Mouse (Mus musculus): Measurements from ENCODE around the gene Aatk.

Gene Aatk

DNA sequence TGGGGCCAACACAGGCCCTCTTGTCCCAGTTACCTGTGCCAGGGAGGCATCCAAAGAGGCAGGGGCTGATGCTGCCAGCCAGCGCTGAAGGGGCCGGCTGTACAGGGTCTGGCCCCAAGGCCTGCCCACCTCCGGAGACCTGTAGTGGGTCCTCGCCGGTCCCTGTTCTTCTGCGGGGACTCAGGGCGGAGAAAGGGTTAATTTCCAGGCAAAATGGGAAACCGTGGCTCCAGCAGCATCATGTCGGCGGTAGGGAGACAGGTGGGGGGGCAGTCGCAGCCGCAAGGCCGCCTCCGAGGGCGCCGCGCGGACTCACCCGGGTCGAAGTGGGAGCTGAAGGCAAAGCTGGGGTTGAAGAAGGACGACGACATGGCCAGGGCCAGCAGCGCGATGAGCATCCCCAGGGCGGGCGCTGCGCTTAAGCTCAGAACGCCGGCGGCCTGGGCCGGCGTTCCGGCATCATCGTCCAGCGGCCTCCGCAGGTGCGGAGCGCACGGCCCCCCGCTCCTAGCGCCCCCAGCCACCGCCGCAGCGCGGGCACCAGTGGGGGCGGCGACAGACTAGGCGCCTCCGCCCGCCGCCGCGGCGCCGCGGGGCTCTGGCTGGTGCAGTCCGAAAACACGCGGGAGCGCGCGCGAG, at the start of gene Aatk:
Aatk (minus strand) TSS at position 615 of the 639 bp plus-strand sequence.
- peak in 1 of 2 experiments; percentile 41 for DNase-seq

DNA sequence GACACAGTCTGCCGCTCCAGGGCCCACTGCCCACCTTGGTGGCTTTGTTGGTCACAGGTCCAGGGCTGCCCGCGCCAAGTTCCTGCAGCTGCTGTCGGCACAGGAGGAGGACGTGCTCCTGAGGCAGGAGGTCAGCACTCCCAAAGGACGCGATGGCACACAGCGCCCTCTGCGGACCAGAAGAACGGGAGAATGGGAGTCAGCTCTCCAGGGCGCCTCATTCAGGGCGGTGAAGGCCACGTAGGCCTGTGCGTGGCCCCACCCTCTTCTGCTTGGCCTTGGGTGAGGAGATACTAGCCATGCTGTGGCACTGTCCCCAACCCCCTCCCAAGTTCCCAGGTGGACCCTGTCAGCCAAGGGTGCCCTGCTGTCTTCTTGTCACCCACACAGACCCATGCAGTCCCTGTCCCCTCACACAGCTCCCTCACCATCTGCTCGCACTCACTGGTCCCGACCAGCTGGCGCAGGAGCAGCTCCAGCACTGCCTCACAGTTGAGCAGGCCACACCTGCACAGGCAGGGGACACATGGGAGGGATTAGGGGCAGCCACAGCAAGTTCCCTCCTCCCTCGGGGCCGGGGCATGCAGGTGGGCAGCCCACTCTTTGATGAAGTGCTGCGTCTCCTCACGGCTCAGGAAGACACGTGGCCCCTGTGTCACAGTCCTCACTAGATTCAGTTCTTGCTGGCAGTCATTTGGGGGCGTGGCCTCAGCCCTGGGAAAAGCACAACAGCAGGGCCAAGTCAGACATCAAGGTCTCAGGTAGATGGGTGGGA, 46.0 kb upstream of the Aatk start:
- no peak for DNase-seq

DNA sequence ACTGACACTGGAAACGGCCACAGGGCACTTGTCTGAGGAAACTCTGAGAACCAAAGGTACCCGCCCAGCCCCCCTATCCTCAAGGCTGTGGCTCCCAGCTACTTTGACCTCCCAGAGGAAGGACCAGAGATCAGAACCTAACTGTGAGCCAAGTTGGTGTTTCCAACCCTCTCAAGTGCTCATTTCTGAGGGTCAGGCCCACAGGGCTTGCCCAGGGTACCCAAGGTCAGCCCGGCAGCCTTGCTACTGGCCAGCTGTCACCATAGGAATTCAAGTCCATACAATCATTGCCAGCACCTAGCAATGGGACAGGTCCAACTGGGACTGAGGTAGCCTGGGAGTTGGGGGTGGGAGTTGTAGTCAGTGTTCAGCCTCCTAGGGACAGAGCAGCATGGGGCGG, 43.7 kb upstream of the Aatk start:
- DNase-seq: no peak

DNA sequence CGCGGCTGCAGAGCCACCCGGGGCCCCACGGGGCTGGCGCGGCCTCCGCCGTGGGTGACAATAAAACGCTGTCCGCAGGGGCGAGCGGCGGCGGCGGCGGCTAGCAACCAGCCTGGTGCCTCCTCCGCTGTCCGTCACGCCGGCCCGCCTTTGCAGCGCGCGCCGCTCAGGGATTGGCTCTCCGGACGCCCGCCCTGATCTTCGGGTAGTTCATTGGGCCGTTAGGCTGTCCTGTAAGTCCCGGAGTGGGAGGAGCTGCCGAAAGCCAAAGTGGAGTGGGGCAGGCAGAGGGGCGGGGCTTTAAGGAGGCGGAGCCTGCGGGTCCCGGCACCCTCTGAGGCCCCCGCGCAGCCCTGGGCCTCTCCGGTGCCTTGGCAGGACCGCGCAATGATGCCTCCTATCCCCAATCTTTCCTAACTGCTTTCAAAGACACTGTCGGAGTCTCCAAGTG, 39.8 kb upstream of the Aatk start, which contains the start of gene Cep131:
Cep131 (minus strand) TSS at position 126 of the 451 bp plus-strand sequence.
- DNase-seq: peak; percentile 99

DNA sequence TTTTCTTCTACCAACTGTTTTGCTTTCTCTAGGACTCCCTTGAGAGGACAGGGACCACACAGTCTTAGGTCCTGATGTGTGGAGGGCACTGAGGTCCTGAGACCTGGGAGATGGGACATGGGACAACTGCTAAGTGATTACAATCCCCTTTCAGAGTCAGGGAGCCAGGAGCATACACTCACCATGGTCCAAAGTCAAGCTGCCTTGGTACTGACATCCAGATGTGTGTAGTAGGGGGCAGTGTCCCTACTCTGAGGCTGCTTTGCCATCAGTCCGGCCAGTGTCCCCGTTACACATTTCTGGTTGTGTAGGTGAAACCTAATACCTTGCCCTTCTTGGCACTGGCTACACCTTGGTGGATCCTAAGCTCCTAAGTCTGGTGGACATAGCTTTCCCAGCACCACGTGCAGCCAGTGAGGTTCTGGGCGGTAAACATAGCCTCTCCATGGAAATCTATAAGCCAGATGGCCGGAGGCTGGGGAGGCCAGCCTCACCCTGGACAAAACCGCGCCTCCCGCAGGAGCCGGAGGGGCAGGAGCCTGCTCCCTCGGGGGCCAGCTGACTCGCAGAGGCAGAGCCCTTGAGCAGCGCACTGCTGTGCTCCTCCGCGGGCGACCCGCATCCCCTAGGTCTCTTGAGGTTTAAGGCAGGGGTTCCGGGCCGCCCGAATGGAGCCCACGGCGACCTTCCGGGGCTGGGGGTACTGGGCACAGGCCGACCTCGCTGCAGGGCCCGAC, 39.1 kb upstream of the Aatk start:
- DNase-seq: peak in 1 of 2 experiments; percentile 47

DNA sequence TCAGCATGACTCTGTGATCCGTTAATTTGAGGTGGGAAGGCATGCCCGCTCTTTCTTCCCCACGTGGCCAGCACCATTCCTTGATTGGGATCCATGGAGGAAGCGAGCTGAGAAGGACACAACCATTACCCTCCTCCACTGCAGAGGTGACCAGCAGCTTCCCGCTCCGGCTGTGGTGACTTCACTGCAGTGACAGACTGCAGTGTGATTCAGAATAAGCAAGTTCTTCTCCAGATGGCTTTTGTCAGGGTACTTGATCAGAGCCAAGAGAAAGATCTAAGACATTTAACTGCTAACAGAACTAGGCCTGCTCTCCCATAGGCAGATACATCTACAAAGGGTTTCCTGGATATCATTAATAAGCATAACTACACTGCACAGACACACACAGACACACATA, 33.3 kb upstream of the Aatk start:
- DNase-seq: no peak

DNA sequence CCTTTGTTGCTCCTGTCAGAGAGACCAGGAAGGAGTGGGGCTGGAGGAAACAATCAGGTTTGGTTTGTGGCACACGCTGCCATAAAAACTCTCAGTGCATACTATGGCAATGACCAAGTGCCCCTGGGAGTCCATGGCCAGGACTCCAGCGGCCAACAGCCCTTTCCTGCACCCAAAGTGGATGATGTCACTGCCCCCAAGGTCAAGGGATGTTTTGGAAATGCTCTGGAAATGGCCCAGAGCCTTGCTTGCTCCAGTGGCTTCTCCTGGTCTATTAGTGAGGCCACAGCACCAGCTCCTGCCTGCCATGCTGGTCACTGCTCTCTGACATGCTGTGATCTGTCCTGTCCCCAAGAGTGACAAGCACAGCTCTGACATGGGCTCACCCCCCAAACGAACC, 29.2 kb upstream of the Aatk start:
- DNase-seq: no peak

DNA sequence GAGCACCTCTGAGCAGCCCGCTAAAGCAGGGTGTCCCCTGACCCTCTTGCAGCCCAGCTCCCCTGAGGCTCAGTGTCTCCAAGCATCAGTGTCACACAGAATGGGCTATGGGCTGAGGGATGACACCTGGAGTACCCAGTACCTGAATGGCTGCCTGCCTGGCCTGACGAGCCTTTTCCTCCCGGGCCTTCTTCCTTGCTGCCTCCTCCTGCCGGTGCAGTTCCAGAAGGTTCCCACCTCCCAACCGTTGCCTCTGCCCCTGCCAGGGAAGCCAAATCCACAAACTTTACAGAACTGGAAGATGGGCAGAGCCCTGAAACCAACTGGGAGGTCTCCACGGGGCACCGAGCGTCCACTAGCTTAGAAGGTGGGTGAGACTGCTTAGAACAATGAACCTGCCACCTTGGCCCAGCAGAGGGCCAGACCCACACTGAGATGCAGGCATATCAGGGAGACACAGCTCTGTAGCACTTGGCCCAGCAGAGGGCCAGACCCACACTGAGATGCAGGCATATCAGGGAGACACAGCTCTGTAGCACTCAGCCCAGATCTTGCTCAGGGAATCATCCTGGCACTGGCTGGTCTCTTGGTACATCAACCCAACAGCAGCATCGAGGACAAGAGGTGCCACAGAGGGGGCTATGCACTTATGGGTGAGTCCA, 26.1 kb upstream of the Aatk start:
- DNase-seq: no peak

DNA sequence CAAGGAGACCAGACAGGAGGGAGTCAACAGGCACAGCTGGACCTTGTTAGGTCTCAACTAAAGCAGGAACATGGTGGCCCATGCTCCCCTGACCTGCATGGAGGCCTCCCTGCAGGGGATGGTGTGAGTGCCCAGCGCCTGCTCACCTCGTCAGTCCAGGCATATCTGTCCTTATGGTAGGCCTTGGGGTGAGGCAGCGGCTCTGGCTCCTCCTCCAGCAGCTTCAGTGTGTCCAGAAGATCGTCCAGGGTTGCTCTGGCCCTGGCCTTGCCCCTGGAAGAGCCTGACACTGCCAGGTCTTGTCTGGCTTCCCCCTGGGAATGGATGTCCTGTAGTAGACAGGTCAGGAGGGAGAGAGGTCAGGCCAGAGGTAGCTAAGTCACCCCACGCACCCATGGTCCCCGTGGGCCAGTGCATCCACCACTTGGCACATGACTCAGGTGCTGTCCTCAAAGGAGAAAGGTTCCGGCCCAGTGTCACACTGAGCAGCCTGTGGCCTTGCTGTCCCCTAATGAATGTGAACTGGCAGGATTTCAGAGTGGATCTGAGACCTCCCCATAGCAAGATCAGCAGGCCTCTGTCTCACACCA, 24.9 kb upstream of the Aatk start:
- no peak for DNase-seq

DNA sequence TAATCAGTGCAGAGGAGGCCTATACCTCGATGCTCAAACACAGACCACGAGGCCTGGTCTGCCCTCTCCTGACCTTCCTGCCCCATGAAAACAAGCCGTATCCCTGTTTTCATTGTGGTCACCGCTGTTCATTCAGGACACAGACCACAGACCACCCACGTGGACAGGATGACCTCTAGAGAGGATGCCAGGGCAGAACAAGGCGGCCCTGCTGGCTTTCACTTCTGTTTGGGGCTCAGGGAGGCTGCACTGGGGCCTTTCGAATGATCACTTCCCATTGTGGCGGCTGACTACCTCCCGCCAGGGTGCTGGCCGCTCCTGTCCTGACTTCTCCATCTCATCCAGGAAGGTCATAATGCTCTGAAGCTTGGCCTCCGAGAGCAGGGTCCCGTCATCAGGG, 24.1 kb upstream of the Aatk start:
- no peak for DNase-seq

DNA sequence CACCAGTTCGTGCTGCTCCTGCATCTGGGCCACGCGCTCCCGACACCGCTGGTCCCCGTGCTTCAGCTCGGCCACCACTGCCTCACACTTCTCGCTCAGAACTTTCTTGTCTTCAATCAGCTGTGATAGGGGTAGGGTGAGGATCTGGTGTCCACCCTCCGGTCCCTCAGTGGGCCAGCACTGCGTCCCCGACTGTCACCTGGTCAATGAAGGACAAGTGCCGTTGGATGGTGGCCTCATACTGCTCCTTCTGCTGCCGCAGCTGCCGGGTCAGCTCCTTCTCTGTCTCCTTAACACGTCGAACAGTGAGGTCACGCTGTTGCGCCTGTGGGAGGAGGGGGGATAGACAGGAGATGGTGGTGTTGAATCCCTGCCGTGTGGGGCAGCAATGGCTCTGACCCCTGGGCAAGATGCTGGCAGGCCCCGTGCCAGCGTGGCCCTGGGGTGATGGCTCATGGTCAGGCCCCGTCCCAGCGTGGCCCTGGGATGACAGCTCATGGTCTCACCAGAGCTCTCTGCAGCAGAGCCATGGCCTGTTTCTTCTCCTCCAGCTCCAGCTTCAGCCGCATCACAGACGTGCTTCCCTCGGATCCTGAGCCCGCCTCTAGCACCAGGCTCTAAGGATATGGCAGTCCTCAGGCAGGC, 23.4 kb upstream of the Aatk start:
- DNase-seq: no peak

DNA sequence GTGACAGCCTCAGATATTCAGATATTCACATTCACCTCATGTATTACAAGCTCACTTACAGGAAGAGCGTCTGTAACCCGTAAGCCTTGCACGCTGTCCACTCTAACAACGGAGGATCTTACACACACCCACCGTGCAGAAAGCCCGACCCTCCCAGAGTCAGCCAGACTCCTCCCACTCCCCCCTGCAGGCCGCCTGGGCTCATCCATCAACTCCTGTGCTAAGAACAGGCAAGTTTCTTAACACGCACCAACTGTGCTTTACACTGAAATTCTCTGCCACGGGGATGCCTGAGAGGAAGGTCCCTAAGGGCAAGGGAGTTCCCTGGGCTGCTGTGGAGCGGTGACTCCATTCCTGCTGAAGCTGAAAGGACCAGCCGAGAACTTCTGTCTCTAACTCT, 22.3 kb upstream of the Aatk start:
- DNase-seq: no peak

DNA sequence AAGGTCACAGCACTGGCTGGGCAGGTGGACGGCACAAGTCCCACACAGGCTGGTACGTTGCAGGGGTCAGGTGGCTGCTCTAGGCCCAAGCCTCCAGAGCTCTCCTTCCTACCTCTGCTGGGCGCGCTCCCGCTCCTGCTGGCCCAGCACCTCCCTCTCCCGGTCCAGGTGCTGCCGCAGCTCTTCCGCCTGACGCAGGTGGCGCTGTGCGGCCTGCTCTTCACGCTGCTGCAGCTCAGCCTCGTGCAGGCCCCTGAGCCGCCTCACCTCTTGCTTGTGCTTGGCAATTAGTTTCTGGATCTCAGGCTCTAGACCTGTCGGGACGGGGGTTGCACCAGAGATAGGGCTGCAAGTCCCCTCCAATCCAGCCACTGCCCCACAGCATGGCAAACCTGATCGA, 20.9 kb upstream of the Aatk start:
- DNase-seq: no peak

DNA sequence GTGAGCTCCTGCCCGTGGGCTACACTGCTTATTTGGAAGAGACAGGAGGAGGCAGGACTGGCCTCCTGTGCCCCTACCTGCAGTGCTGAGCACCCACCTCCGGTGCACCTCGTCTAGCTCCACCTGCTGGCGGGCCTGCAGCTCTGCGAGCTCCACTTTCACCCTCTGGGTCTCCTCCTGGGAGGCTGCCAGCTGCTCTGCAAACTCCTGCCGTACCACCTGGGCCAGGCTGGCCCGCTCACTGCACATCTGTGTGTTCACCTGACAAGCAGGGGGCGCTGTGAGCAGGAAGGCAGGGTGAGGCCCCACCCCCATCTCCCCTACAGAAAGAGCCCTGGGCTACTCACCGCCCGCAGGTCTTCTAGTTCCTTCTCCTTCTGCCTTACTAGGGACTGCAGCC, 18.3 kb upstream of the Aatk start:
- DNase-seq: peak; percentile 61 to 84

DNA sequence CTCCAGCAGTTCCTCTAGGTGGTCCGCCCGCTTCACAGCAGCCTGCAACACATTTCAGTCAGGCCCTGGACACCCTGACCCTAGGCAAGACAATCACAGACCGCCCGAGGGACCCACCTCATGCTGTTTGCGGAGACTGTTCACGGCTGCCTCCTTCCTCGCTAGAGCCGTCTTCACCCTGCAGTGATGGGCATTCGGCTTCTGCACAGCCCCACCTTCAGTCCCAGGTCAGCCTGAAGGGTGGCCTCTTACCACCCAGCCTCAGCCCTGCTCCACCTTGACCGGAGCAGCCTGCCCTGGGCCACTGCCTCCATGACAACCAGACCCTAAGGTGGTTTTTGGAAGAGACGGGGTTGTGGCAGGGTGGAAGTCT, 17.7 kb upstream of the Aatk start:
- no peak for DNase-seq

DNA sequence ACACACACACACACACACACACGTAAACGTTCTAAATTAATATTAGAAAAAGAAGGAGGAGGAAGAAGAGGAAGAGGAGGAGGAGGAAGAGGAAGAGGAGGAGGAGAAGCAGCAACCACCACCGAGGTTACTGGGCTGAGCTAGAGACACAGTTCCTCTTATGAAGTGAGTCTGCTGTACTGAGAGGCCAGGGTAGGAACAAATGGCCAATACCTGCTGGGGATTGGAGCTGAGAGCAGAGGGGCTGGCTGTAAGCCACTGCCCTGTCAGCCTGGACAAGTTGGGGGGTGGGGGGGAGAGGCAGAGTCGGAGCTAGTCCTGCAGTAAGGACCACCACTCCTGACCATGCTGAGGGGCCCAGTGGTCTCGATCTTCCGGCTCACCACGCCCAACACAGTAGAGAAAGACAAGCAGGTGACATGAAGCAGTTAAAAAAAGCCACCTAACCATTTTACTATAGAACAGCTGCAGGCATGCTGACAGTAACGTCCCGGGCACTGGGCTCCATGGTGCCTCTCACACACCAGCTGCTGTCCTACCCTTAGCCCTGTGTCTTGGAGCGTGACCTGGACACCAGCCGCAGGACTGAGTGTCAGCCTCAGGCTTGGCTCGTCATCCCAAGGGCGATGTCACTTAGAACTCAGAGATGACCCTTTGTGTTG, 17.2 kb upstream of the Aatk start:
- DNase-seq: no peak

DNA sequence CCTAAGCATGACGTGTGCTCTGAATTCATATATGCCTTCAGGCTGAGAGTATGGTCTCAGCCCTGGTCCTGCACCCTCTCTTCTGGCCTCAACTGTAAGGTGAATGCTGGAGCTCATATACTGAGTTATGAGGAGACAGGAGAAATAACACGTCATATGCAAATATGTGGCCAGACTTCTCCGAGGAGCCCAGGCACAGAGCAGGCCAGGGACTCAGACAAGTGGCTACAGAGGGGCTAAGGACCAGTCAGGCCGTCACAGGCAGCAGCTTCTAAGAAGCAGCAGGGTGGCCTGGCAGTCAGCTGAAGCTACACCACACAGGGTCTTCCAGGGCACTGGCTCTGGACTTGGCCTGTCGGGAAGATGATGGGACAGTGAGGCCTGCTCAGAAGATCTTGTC, 16.4 kb upstream of the Aatk start:
- no peak for DNase-seq

DNA sequence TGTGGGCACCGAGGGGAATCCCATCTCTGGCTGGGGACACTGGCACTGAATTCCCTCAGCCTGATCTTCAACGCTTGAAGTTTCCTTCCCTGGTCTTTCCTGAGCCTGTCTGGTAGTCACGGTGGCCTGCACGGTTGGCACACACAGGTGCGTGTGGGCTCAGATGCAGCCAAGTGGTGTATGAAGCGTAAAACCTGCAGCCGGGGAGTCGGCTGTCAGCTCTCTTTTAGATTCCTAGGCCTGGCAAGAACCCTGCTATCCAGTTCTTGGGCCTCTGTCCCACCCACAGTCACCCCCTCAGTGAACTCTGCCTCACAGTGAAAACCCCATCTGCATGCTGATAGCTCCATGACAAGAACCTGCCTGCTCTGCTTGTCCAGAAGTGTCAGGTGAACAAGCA, 13.7 kb upstream of the Aatk start:
- no peak for DNase-seq

DNA sequence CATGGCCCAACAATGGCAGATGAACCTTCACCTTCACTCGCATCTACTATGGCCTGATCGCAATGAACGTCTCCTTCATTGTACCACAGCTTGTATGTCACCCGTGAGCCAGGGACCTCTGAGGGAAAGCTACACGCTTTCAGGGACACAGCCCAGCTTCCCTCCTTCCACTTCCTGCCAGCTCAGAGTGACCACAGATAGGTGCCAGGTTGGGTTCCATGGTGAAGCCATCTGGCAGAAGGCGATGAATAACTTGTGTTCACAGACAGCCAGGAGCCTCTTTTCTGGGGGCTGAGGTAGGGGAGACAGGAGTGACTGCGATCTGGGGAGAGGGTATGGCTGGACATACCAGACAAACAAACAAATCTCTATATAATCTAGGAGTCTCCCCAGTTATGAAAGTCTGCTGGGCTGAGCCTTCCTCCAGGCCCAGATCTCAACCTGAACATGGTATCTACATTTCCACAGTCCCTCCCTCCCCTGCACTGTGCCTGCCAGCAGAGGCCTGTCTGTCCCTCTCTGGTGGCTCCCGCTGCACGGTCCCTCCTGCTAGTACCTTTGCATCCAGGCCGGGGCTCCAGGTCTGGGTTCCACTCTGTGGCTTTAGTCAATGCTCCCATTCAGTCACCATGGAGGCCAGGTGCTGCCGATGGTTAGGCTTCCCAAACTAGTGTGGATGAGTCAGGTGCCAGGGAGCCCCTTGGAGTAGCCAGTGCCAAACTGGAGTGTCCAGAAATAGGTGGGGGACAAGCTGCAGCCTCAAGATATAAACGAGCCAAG, 9.2 kb upstream of the Aatk start:
- no peak for DNase-seq

DNA sequence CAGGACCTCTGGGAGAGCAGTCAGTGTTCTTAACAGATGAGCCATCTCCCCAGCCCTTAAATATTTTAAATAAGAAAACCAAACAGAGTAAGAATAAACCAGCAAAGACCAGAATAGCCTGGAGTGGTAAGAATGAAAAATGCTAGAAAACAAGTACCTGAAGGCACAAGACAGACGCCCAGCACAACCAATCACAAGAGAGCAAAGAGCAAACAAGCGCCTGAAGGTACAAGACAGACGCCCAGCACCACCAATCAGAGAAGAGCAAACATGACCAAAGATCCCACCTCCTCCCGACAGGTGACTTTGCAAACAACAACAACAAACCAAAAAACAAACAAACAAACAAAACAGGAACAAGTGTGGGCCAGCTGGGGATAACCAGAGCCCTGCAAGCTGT, 6.9 kb upstream of the Aatk start:
- DNase-seq: no peak

DNA sequence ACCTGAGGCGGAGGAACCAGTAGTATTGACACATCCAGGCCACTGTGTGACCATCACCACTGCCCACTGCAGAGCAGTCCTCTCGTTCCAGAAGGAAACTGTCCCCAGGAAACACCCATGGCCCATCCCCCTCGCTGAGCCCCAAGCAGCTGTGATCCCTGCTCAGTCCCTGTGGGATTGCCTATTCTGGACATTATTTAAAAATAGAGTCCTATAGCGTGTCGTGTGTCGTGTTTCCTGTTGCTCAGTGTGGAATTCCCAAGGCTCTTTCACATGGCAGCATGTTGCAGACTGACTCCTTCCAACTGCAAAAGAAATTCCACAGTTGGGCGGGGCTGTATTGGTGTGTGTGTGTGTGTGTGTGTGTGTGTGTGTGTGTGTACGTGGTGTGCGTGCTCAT, 5.3 kb upstream of the Aatk start:
- peak in 1 of 2 experiments; percentile 36 for DNase-seq
